Mouse (Mus musculus) CH12.LX (cell line): ENCODE measurements around the gene Tmem50b. TPM values are rescaled to one million over a fixed set of nuclear protein-coding genes. Genes with fewer than 3 reads are reported as not detected.

Experiments used
- DNase-seq: peaks from one replicate; pipeline ENCODE4 v3.0.0-alpha.2; 2013; ENCODE audit errors: extremely low read depth
- H3K27ac ChIP-seq: 2 replicates; pipeline ENCODE4 v1.5.1; 2012; ENCODE audit warnings: low read depth, mild to moderate bottlenecking, control low read depth, moderate library complexity; ENCODE audit not compliant: insufficient read depth
- H3K27me3 ChIP-seq: replicated peaks from 2 replicates; pipeline ENCODE3; 2012; ENCODE audit warnings: inconsistent platforms
- H3K36me3 ChIP-seq, 2 experiments: replicated peaks in 1 of 2; 2 replicates each; pipeline versions ENCODE3 to v1.6.1; 2012; ENCODE audit warnings: inconsistent platforms in 1 of 2, low read length in 1 of 2, mild to moderate bottlenecking in 1 of 2, mixed read lengths in 1 of 2, moderate library complexity in 1 of 2; ENCODE audit not compliant: control insufficient read depth in 1 of 2, insufficient read depth in 1 of 2
- H3K4me1 ChIP-seq, 2 experiments: 2 replicates each; pipeline ENCODE4 v1.6.1; 2012; ENCODE audit warnings: inconsistent platforms in 1 of 2, moderate library complexity in 1 of 2; ENCODE audit not compliant: insufficient read depth in 2 of 2, control insufficient read depth in 1 of 2
- H3K4me2 ChIP-seq: 2 replicates; pipeline ENCODE4 v1.6.1; 2012; ENCODE audit warnings: low read depth, mild to moderate bottlenecking, control low read depth; ENCODE audit not compliant: poor library complexity, insufficient read depth, severe bottlenecking
- H3K4me3 ChIP-seq, 3 experiments: fragments of 150-350 bp in 1 of 3; sonication (generic) in 1 of 3; replicated peaks in 1 of 3; 2 replicates each; pipeline versions ENCODE3 to v1.5.1; 2011 to 2012; ENCODE audit warnings: low read depth in 2 of 3, low read length in 2 of 3, mild to moderate bottlenecking in 2 of 3, moderate library complexity in 2 of 3, control low read depth in 1 of 3, improper control_type of control experiment in 1 of 3, inconsistent platforms in 1 of 3, mixed read lengths in 1 of 3; ENCODE audit not compliant: poor library complexity in 1 of 3
- H3K79me2 ChIP-seq: replicated peaks from 2 replicates; pipeline ENCODE4 v1.6.1; 2012; ENCODE audit warnings: mild to moderate bottlenecking, moderate library complexity; ENCODE audit not compliant: control insufficient read depth, poor library complexity, insufficient read depth, severe bottlenecking; ENCODE audit errors: extremely low read depth
- H3K9ac ChIP-seq: 2 replicates; pipeline ENCODE4 v1.6.1; 2012; ENCODE audit warnings: low read depth, mild to moderate bottlenecking, control low read depth, moderate library complexity; ENCODE audit not compliant: insufficient read depth
- H3K9me3 ChIP-seq: replicated peaks from 2 replicates; pipeline ENCODE3; 2012; ENCODE audit warnings: low read length, inconsistent platforms, mixed read lengths
- BHLHE40 ChIP-seq: IDR thresholded peaks from 2 replicates; pipeline ENCODE4 v1.6.1; 2011; ENCODE audit warnings: mild to moderate bottlenecking, low read depth, low read length, improper control_type of control experiment
- CHD1 ChIP-seq: IDR thresholded peaks from 2 replicates; pipeline ENCODE4 v1.6.1; 2012; ENCODE audit warnings: low read depth, low read length, improper control_type of control experiment, inconsistent platforms
- CHD2 ChIP-seq: IDR thresholded peaks from 2 replicates; pipeline ENCODE4 v1.6.1; 2011; ENCODE audit warnings: low read length, improper control_type of control experiment
- CTCF ChIP-seq, 2 experiments: IDR thresholded peaks in 1 of 2; conservative IDR thresholded peaks in 1 of 2; 2 replicates each; pipeline ENCODE4 v1.5.1; 2011 to 2012; ENCODE audit warnings: low read depth in 2 of 2, low read length in 2 of 2, improper control_type of control experiment in 1 of 2, inconsistent platforms in 1 of 2, mild to moderate bottlenecking in 1 of 2, moderate library complexity in 1 of 2
- E2F4 ChIP-seq: IDR thresholded peaks from 2 replicates; pipeline ENCODE4 v1.6.1; 2011; ENCODE audit warnings: low read depth, low read length, improper control_type of control experiment; ENCODE audit not compliant: insufficient replicate concordance
- ELF1 ChIP-seq: IDR thresholded peaks from 2 replicates; pipeline ENCODE4 v1.6.1; 2014; ENCODE audit warnings: low read depth, mild to moderate bottlenecking, inconsistent platforms, low read length, improper control_type of control experiment
- EP300 ChIP-seq: IDR thresholded peaks from 2 replicates; pipeline ENCODE4 v1.6.1; 2011; ENCODE audit warnings: low read length, improper control_type of control experiment
- ETS1 ChIP-seq: conservative IDR thresholded peaks from 2 replicates; pipeline ENCODE4 v1.6.1; 2012; ENCODE audit warnings: low read depth, mild to moderate bottlenecking, inconsistent platforms, low read length, improper control_type of control experiment, moderate library complexity
- GABPA ChIP-seq: IDR thresholded peaks from 2 replicates; pipeline ENCODE4 v1.6.1; 2012; ENCODE audit warnings: low read depth, low read length, improper control_type of control experiment, inconsistent platforms; ENCODE audit not compliant: insufficient replicate concordance
- HCFC1 ChIP-seq: IDR thresholded peaks from 2 replicates; pipeline ENCODE4 v1.6.1; 2012; ENCODE audit warnings: low read depth, mild to moderate bottlenecking, inconsistent platforms, low read length, improper control_type of control experiment
- IRF4 ChIP-seq: IDR thresholded peaks from 2 replicates; pipeline ENCODE4 v1.6.1; 2014; ENCODE audit warnings: low read depth, mild to moderate bottlenecking, inconsistent platforms, low read length, improper control_type of control experiment
- JUN ChIP-seq: IDR thresholded peaks from 2 replicates; pipeline ENCODE4 v1.6.1; 2011; ENCODE audit warnings: low read depth, mild to moderate bottlenecking, low read length, improper control_type of control experiment, moderate library complexity; ENCODE audit not compliant: insufficient read depth
- JUND ChIP-seq: conservative IDR thresholded peaks from 2 replicates; pipeline ENCODE4 v1.6.1; 2011; ENCODE audit warnings: low read depth, low read length, improper control_type of control experiment
- KAT2A ChIP-seq: IDR thresholded peaks from 2 replicates; pipeline ENCODE4 v1.6.1; 2012; ENCODE audit warnings: low read length, improper control_type of control experiment, inconsistent platforms; ENCODE audit not compliant: insufficient replicate concordance
- MAFK ChIP-seq: IDR thresholded peaks from 2 replicates; pipeline ENCODE4 v1.6.1; 2011; ENCODE audit warnings: low read length, improper control_type of control experiment; ENCODE audit not compliant: insufficient replicate concordance
- MAX ChIP-seq: IDR thresholded peaks from 2 replicates; pipeline ENCODE4 v1.6.1; 2011; ENCODE audit warnings: low read length, improper control_type of control experiment
- MAZ ChIP-seq: IDR thresholded peaks from 2 replicates; pipeline ENCODE4 v1.6.1; 2012; ENCODE audit warnings: low read depth, mild to moderate bottlenecking, inconsistent platforms, low read length, improper control_type of control experiment, moderate library complexity
- MEF2A ChIP-seq: IDR thresholded peaks from 2 replicates; pipeline ENCODE4 v1.6.1; 2014; ENCODE audit warnings: low read depth, mild to moderate bottlenecking, inconsistent platforms, low read length, improper control_type of control experiment, borderline replicate concordance
- MXI1 ChIP-seq: IDR thresholded peaks from 2 replicates; pipeline ENCODE4 v1.6.1; 2011; ENCODE audit warnings: mild to moderate bottlenecking, low read depth, low read length, improper control_type of control experiment
- MYC ChIP-seq: IDR thresholded peaks from 2 replicates; pipeline ENCODE4 v1.6.1; 2011; ENCODE audit warnings: low read depth, mild to moderate bottlenecking, improper control_type of control experiment, low read length
- NELFE ChIP-seq: IDR thresholded peaks from 2 replicates; pipeline ENCODE4 v1.6.1; 2011; ENCODE audit warnings: low read depth, low read length, improper control_type of control experiment
- NRF1 ChIP-seq: IDR thresholded peaks from 2 replicates; pipeline ENCODE4 v1.6.1; 2014; ENCODE audit warnings: low read depth, mild to moderate bottlenecking, inconsistent platforms, low read length, improper control_type of control experiment, moderate library complexity
- PAX5 ChIP-seq: IDR thresholded peaks from 2 replicates; pipeline ENCODE4 v1.6.1; 2012; ENCODE audit warnings: low read length, inconsistent platforms, mixed read lengths
- POLR2A ChIP-seq: IDR thresholded peaks from 2 replicates; pipeline ENCODE4 v1.6.1; 2011; ENCODE audit warnings: low read depth, mild to moderate bottlenecking, improper control_type of control experiment, low read length
- POLR2AphosphoS2 ChIP-seq: IDR thresholded peaks from 2 replicates; pipeline ENCODE4 v1.6.1; 2011; ENCODE audit warnings: low read depth, low read length, improper control_type of control experiment
- RAD21 ChIP-seq: IDR thresholded peaks from 2 replicates; pipeline ENCODE4 v1.6.1; 2011; ENCODE audit warnings: low read depth, mild to moderate bottlenecking, low read length, improper control_type of control experiment, moderate library complexity
- RCOR1 ChIP-seq: conservative IDR thresholded peaks from 2 replicates; pipeline ENCODE4 v1.6.1; 2012; ENCODE audit warnings: low read depth, mild to moderate bottlenecking, inconsistent platforms, low read length, improper control_type of control experiment
- SIN3A ChIP-seq: IDR thresholded peaks from 2 replicates; pipeline ENCODE4 v1.6.1; 2012; ENCODE audit warnings: low read length, improper control_type of control experiment, inconsistent platforms
- SMC3 ChIP-seq: IDR thresholded peaks from 2 replicates; pipeline ENCODE4 v1.6.1; 2011; ENCODE audit warnings: low read depth, low read length, improper control_type of control experiment
- TBP ChIP-seq: conservative IDR thresholded peaks from 2 replicates; pipeline ENCODE4 v1.6.1; 2011; ENCODE audit warnings: low read depth, low read length, improper control_type of control experiment
- TCF12 ChIP-seq: IDR thresholded peaks from 2 replicates; pipeline ENCODE4 v1.6.1; 2014; ENCODE audit warnings: low read depth, mild to moderate bottlenecking, inconsistent platforms, low read length, improper control_type of control experiment
- UBTF ChIP-seq: IDR thresholded peaks from 2 replicates; pipeline ENCODE4 v1.6.1; 2012; ENCODE audit warnings: low read depth, mild to moderate bottlenecking, inconsistent platforms, low read length, improper control_type of control experiment, moderate library complexity
- USF1 ChIP-seq: IDR thresholded peaks from 2 replicates; pipeline ENCODE4 v1.6.1; 2014; ENCODE audit warnings: low read depth, mild to moderate bottlenecking, inconsistent platforms, low read length, improper control_type of control experiment
- USF2 ChIP-seq: conservative IDR thresholded peaks from 2 replicates; pipeline ENCODE4 v1.6.1; 2011; ENCODE audit warnings: low read depth, low read length, improper control_type of control experiment
- ZC3H11A ChIP-seq: IDR thresholded peaks from 2 replicates; pipeline ENCODE4 v1.6.1; 2012; ENCODE audit warnings: low read depth, mild to moderate bottlenecking, inconsistent platforms, low read length, improper control_type of control experiment
- ZKSCAN1 ChIP-seq: IDR thresholded peaks from 2 replicates; pipeline ENCODE4 v1.6.1; 2012; ENCODE audit warnings: low read depth, inconsistent platforms, low read length, improper control_type of control experiment, borderline replicate concordance
- ZMIZ1 ChIP-seq: IDR thresholded peaks from 2 replicates; pipeline ENCODE4 v1.6.1; 2012; ENCODE audit warnings: low read depth, mild to moderate bottlenecking, inconsistent platforms, low read length, improper control_type of control experiment
- ZNF384 ChIP-seq: IDR thresholded peaks from 2 replicates; pipeline ENCODE4 v1.6.1; 2012; ENCODE audit warnings: low read depth, low read length, improper control_type of control experiment, inconsistent platforms
- dilution Hi-C: fragments of 300-500 bp; cut with MboI; formaldehyde crosslinking; loops from 2 replicates; pipeline ENCODE4 v1.14.3; 2020; ENCODE audit warnings: low sequenced_read_pairs; ENCODE audit not compliant: extremely low pct_unique_long_range_greater_than_20kb, extremely low pct_ligation_motif_present
- in situ Hi-C: fragments of 300-500 bp; cut with MboI; formaldehyde crosslinking; loops from 3 replicates; pipeline ENCODE4 v1.14.3; 2019; ENCODE audit warnings: low sequenced_read_pairs, low pct_ligation_motif_present, low pct_unique_long_range_greater_than_20kb, mixed read lengths
- polyA plus RNA-seq: library from polyadenylated mRNA; unstranded; fragments of >175 nt; gene quantifications from 2 replicates; pipeline ENCODE4 v1.2.1, GENCODE M21; 2012; ENCODE audit warnings: low read depth; ENCODE audit not compliant: insufficient read length
- total RNA-seq, 2 experiments: library from RNA; depleted of rRNA; stranded (reverse); fragments of 300-350 nt in 1 of 2; fragments of >200 nt in 1 of 2; gene quantifications; 2 replicates each; pipeline ENCODE4 v1.2.3; 2012 to 2014

The Tmem50b gene
- total and polyA plus RNA-seq, 3 experiments = 6.1 to 15.9 (median 12.7) TPM

- 0 out of 2 replicates have a peak, but pooled peaks have one; percentile 8 for TF ChIP-seq JUN
- no peak for TF ChIP-seq USF1
- TF ChIP-seq NRF1 = no peak
- peak; percentile 81; the same call in 1 of the 2 replicates for TF ChIP-seq SIN3A
- peak; percentile 37; the same call in 1 of the 2 replicates for TF ChIP-seq MXI1
- TF ChIP-seq IRF4 = no peak
- TF ChIP-seq MAZ = no peak
- no peak for TF ChIP-seq CHD2
- no peak for TF ChIP-seq RCOR1
- no peak for TF ChIP-seq ZC3H11A
- TF ChIP-seq HCFC1 = 0 out of 2 replicates have a peak, but pooled peaks have one; percentile 19
- no peak for TF ChIP-seq RAD21
- no peak for TF ChIP-seq BHLHE40
- TF ChIP-seq MAX = no peak
- TF ChIP-seq JUND = no peak
- TF ChIP-seq EP300 = peak; percentile 50
- TF ChIP-seq MAFK = no peak
- no peak for TF ChIP-seq USF2
- TF ChIP-seq ZNF384 = peak; percentile 51; the same call in 1 of the 2 replicates
- TF ChIP-seq TBP = no peak
- TF ChIP-seq KAT2A = no peak
- no peak for TF ChIP-seq NELFE
- TF ChIP-seq POLR2A = no peak
- peak; percentile 66; the same call in 1 of the 2 replicates for TF ChIP-seq CHD1
- TF ChIP-seq SMC3 = no peak
- TF ChIP-seq MYC = peak; percentile 32; the same call in 1 of the 2 replicates
- no peak for TF ChIP-seq GABPA
- TF ChIP-seq E2F4 = no peak
- peak; percentile 53; the same call in 1 of the 2 replicates for TF ChIP-seq ELF1
- TF ChIP-seq ETS1 = no peak; the same call in 1 of the 2 replicates
- TF ChIP-seq TCF12 = no peak
- TF ChIP-seq ZMIZ1 = no peak
- TF ChIP-seq UBTF = no peak
- TF ChIP-seq POLR2AphosphoS2 = no peak
- TF ChIP-seq CTCF (conservative IDR thresholded peaks at IDR 0.05 in 1 of 2, IDR thresholded peaks at IDR 0.05 in 1 of 2; ENCODE audit: low read depth in 2 of 2, low read length in 2 of 2) = no peak
- TF ChIP-seq ZKSCAN1 = no peak
- peak; percentile 32; the same call in 1 of the 2 replicates for TF ChIP-seq MEF2A
- no peak for TF ChIP-seq PAX5
- H3K4me1 ChIP-seq = peaks cover 8 to 25% of the 10 kb centered on the region in 2 experiments
- H3K9ac ChIP-seq = peak overlapping the region; percentile 54; the same call in 1 of the 2 replicates
- in situ Hi-C loops (loop anchor here (5.0 to 10.0 kb wide), 2 partner anchors 84 to 232 kb away; no protein-coding TSS in a partner anchor), dilution Hi-C loops (no loop called here)
- H3K79me2 ChIP-seq = no peaks in the 10 kb centered on the region
- H3K27me3 ChIP-seq = peaks cover 13% of the 10 kb centered on the region
- no peak overlapping the region for H3K27ac ChIP-seq
- H3K9me3 ChIP-seq = no peaks in the 10 kb centered on the region
- H3K36me3 ChIP-seq = peaks cover 0 to 18% of the 10 kb centered on the region in 2 experiments
- H3K4me2 ChIP-seq = peak overlapping the region; percentile 76
- peak overlapping the region; percentile 67 to 86 (median 80) for H3K4me3 ChIP-seq
- DNase-seq = peak; percentile 75
These were observed 1.2 kb downstream of the Tmem50b start for GRCm38 (mm10) chr16:91596397-91596778.
